Mouse (Mus musculus): ENCODE data around the gene Bpifb9b.
"Not testable (repeated sequence)": the region's sequence is repeated elsewhere in the genome, so short reads cannot be mapped to it uniquely, and the experiment has no call there.

Gene Bpifb9b

DNA sequence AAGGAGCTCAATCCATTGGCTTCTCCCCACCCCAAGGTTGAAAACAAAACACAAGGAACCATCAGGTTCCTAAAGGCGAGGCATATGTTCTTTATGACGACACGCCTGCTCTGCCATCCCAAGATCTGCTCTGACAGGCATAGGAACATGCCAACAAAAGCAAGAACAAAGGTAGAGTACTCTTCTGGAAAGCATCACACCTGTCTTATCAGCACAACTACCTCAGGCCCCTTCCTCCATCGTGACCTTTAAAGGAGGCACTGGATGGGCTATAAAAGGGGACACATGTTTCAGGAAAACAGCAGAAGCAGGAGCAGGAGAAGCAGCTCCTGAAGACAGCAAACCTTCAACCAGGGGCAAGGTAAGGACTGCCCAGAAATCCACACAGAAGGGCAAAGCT, at the start of gene Bpifb9b:
Bpifb9b (plus strand) TSS at position 301 of the 400 bp plus-strand sequence.
- DNase-seq (ENCODE audit: low spot score in 2 of 2): not testable (repeated sequence)

GRCm38 (mm10) chr2:154257554-154257953, 49.5 kb upstream of the Bpifb9b start, which contains the start of gene Bpifb9a:
Gene Bpifb9a (plus strand): TSS chr2:154257854.
- not testable (repeated sequence) for DNase-seq (ENCODE audit: low spot score in 2 of 2)

DNA sequence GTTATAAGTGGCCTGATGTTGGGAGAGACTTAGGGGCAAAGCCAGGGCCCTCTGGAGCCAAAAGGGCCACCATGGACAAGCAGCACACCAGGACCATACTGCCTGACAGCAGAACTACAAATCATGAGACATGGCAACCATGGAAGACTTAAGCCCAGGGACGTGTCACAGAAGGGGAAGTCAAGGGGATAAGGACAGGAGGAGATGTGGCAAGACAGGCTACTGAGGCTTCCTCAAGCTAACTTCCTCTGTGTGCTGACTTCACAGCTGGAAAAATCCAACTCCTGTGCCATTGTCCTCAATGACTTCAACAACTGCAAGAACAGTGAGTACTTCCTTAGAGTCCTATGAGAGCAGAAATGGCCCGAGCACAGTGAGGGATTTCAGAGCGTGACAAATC, 42.6 kb upstream of the Bpifb9b start:
- not testable (repeated sequence) for DNase-seq (ENCODE audit: low spot score in 2 of 2)

DNA sequence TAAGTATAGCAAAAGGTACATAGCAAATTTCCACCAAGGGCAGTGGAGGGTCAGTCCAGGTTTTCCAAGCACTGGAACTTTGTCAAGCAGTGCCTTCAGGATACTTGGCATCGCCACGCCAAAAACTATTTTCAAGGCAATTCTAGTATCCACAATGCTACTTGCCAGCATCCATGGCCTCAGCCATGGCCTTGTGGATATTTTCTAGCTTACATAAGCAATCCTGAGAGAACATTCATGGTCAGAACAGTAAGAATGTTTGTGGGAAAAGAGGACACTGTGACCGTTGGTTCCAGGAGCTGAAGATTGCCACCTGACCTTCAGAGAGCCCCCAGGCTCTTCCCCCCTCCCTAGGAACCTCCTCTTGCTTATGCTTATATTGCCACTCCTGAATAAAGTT, 15.2 kb upstream of the Bpifb9b start:
- DNase-seq (ENCODE audit: low spot score in 2 of 2): not testable (repeated sequence)

DNA sequence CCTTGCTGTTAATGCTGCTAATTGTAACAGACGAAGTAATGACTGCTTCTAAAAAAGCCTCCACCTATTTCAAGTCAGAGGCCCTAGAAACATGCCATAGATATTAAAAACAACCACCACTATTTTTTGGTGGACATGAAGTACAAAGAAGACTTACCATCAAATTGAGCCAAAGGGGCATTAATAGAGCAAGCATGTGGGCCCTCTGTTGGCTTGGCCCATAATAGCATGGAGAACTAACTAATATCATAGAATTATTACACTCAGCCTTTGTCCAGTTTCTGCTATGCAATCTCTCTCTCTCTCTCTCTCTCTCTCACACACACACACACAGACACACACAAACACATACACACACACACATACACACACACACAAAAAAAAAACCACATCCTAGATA, 14.2 kb upstream of the Bpifb9b start:
- DNase-seq (ENCODE audit: low spot score in 2 of 2): no peak

DNA sequence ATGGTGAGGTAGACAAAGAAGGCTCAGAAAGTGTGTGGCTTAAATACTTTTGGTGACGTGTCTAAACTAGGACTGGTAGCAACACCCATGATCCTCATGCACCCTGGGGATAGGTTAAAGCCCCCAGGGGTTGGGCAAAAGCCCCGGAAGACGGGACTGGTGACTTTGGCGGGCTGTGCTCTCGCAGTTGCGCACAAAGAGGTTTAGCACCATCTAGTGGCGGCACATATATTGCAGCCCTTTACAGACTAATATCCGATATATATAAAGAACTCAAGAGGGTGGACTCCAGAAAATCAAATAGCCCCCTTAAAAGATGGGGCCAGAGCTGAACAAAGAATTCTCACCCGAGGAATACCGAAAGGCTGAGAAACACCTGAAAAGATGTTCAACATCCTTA, 12.3 kb upstream of the Bpifb9b start:
- peak; percentile 23 to 52 for DNase-seq (ENCODE audit: low spot score in 2 of 2)

DNA sequence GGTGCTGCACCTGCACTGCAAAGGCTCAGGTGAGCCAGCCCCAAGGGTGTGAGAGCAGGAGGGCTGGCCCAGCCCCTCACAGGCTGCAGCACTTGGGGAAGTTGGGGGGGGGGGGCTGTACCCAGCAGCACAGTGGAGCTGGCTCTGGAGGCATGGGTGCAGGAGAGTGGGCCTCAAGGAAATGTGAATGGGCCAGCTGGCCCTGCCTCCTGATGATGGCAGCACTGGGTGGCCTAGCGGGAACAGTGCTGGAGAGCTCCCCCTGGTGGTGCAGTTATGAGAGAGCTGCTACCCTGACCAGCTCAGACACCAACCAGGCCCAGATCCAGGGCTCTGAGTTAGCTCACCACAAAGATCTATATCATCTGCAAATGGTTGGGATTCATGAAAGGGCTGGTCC, 6.5 kb upstream of the Bpifb9b start:
- peak; percentile 36 to 86 for DNase-seq (ENCODE audit: low spot score in 2 of 2)

DNA sequence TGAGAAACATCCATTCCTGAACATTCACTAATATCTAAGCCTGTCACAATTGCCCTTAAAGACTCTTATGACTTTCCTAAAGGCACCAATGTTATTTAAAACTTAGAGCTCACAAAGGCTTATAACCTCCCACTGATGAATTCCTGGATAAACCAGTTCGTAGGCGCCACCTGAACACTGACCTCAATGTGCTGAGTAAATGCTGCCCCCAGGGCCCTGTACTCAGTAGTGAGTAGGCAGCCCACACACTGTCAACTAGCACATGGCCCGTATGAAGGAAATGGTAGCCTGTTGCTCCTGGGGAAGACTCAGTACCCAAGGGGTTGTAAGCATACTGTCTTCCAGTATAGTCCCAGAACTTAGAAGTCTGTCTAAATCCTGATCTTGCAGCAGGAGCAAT, 5.3 kb upstream of the Bpifb9b start:
- no peak for DNase-seq (ENCODE audit: low spot score in 2 of 2)

DNA sequence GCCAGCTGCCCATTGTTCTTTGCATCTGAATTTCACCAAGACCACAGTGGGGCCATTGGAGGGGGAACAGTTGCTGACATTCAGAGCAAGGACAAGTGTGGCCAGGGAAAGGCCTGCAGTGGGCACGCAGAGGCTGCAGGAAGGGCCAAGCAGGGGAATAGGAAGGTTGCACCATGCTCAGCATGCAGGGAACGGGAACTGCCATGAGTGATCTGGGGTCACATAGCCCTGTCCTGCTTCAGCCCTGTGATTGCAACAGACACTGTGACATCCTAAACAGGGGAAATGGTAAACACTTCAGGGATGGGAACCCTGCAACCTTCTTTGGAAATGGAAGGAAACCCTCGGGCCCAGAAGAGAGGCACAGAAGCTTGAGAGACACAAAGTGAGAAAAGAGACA, 2.4 kb upstream of the Bpifb9b start:
- DNase-seq (ENCODE audit: low spot score in 2 of 2): not testable (repeated sequence)

DNA sequence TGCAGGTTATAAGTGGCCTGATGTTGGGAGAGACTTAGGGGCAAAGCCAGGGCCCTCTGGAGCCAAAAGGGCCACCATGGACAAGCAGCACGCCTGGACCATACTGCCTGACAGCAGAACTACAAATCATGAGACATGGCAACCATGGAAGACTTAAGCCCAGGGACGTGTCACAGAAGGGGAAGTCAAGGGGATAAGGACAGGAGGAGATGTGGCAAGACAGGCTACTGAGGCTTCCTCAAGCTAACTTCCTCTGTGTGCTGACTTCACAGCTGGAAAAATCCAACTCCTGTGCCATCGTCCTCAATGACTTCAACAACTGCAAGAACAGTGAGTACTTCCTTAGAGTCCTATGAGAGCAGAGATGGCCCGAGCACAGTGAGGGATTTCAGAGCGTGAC, 6.7 kb downstream of the Bpifb9b start:
- not testable (repeated sequence) for DNase-seq (ENCODE audit: low spot score in 2 of 2)

DNA sequence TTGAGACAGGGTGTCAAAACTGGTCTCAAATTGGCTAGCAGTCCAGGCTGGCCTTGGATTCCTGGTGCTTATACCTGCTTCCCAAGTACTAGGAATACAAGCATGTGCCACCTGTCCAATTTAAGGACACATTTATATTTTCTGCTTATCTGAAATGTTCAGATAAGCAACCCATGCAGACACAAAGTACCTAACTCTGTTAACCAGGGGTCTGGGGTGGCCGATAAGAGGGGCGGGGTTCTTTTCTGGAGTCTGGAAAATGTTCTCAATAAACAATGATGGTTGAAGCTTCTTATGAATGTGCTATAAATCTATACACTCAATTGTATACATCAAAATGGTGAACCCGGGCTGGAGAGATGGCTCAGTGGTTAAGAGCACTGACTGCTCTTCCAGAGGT, 19.8 kb downstream of the Bpifb9b start:
- DNase-seq (ENCODE audit: low spot score in 2 of 2): no peak

- DNase-seq (ENCODE audit: low spot score in 2 of 2): no peak
Observed at GRCm38 (mm10) chr2:154335572-154335971, 28.5 kb downstream of the Bpifb9b start.

DNA sequence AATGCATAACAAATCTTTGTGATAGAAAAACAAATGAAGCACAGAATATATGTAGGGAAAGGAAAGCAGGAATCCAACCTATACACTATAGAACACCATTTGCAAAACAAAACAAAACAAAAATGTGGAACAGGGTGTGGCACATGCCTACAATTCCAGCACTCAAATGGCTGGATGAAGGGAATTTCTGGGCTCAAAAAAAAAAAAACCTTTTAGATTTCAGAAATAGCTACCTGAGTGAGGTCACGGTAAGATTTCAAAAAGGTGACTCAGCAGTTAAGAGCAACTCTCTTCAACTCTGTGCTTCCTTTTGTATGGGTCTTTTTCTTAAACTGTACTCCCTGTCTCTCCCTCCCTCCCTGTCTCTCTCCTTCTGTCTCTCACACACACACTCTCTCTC, 31.1 kb downstream of the Bpifb9b start:
- DNase-seq (ENCODE audit: low spot score in 2 of 2): no peak

DNA sequence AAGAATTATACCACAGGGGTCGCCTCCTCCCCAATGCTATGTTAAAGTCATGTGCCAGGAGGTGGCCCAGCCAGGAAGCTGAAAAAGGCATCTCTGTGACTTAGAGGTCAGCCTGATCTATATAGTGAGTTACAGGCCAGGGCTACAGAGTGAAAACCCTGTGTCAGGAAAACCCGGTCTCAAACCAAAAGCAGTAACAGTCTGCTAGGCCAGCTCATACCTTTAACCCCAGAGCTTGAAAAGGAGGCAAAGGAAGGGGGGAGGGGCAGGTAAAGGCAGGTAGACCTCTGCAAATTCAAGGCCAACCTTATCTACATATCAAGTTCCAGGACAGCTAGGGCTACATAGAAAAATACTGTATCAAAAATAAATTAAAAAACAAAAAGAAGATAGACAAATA, 32.3 kb downstream of the Bpifb9b start:
- DNase-seq (ENCODE audit: low spot score in 2 of 2): no peak

GRCm38 (mm10) chr2:154348152-154348551, 41.1 kb downstream of the Bpifb9b start:
- DNase-seq (ENCODE audit: low spot score in 2 of 2): no peak

GRCm38 (mm10) chr2:154354000-154354425, 47.0 kb downstream of the Bpifb9b start:
- not testable (repeated sequence) for DNase-seq (ENCODE audit: low spot score in 2 of 2)

- no peak for DNase-seq (ENCODE audit: low spot score in 2 of 2)
Observed at GRCm38 (mm10) chr2:154367510-154367909, 60.5 kb downstream of the Bpifb9b start.

Measured in thymus, postnatal 10 days (tissue).